In genomic region chr10:28263546-28263945, GRCm38 (mm10) we compare ENCODE assay signal across 35 mouse cellular contexts.
"Had no signal": no experiment of that assay in that cellular context is flagged by ENCODE, and none has a peak within 500 bp of the region (broad histone marks: within the 10 kb centered on the region; RNA-seq: fewer than 3 reads in every experiment).

No protein-coding gene starts in this region.

- DNase-seq: heart, postnatal 10 days; heart, postnatal 14 days; heart, postnatal 36 days; heart, postnatal 4 days; kidney, adult 11 months; kidney, adult 18-20 months; kidney, adult 2 months; kidney, adult 8-10 months; kidney, adult 9 months; kidney, postnatal 10 days; kidney, postnatal 14 days; kidney, postnatal 25 days; kidney, postnatal 36 days; kidney, postnatal 4 days; layer of hippocampus, adult 9-11 months; layer of hippocampus, postnatal 36 days had no signal

- H3K27me3 ChIP-seq: heart, embryonic 12.5 days; heart, embryonic 13.5 days; heart, embryonic 15.5 days; hindbrain, embryonic 12.5 days; hindbrain, embryonic 13.5 days; hindbrain, embryonic 15.5 days; intestine, embryonic 15.5 days; kidney, embryonic 15.5 days had no signal

- H3K4me1 ChIP-seq: heart, embryonic 10.5 days; heart, embryonic 12.5 days; heart, embryonic 13.5 days; heart, embryonic 15.5 days; hindbrain, embryonic 10.5 days; hindbrain, embryonic 12.5 days; hindbrain, embryonic 13.5 days; hindbrain, embryonic 15.5 days; intestine, embryonic 15.5 days; kidney, embryonic 15.5 days had no signal

- H3K27ac ChIP-seq: heart, embryonic 10.5 days; heart, embryonic 13.5 days; heart, embryonic 15.5 days; hindbrain, embryonic 10.5 days; hindbrain, embryonic 12.5 days; hindbrain, embryonic 13.5 days; hindbrain, embryonic 14.5 days; hindbrain, embryonic 15.5 days; hindbrain, postnatal 0 days; intestine, embryonic 15.5 days; kidney, embryonic 15.5 days; kidney, postnatal 0 days; layer of hippocampus, adult 2 months had no signal

- H3K4me2 ChIP-seq: heart, embryonic 11.5 days; heart, embryonic 12.5 days; heart, embryonic 13.5 days; heart, embryonic 15.5 days; hindbrain, embryonic 12.5 days; hindbrain, embryonic 13.5 days; hindbrain, embryonic 14.5 days; hindbrain, embryonic 15.5 days; intestine, embryonic 15.5 days; kidney, embryonic 15.5 days had no signal

- ATAC-seq: hindbrain, embryonic 16.5 days; hindbrain, postnatal 0 days; inflammation-experienced regulatory T-cells, adult 6 months; intestine, embryonic 15.5 days; intestine, embryonic 16.5 days; intestine, postnatal 0 days had no signal

- H3K36me3 ChIP-seq: hindbrain, embryonic 12.5 days; hindbrain, embryonic 15.5 days had no signal

- H3K9me3 ChIP-seq: heart, embryonic 10.5 days; heart, embryonic 13.5 days; heart, embryonic 15.5 days; hindbrain, embryonic 10.5 days; hindbrain, embryonic 12.5 days; hindbrain, embryonic 13.5 days; hindbrain, embryonic 15.5 days; intestine, embryonic 15.5 days; kidney, embryonic 15.5 days had no signal

- H3K9ac ChIP-seq: heart, embryonic 12.5 days; heart, embryonic 13.5 days; heart, embryonic 15.5 days; hindbrain, embryonic 12.5 days; hindbrain, embryonic 13.5 days; hindbrain, embryonic 14.5 days; hindbrain, embryonic 15.5 days; intestine, embryonic 15.5 days; kidney, embryonic 15.5 days had no signal

- H3K4me3 ChIP-seq: heart, embryonic 10.5 days; heart, embryonic 12.5 days; heart, embryonic 13.5 days; heart, embryonic 15.5 days; hindbrain, embryonic 10.5 days; hindbrain, embryonic 12.5 days; hindbrain, embryonic 13.5 days; hindbrain, embryonic 15.5 days; intestine, embryonic 15.5 days; kidney, embryonic 15.5 days; layer of hippocampus, adult 2 months had no signal
